Mouse (Mus musculus) testis, adult 2 months (tissue): ENCODE measurements around the gene Them5.

Experiments used
- CTCF ChIP-seq: fragments of 200-500 bp; IDR thresholded peaks from 2 replicates; pipeline ENCODE4 v1.5.1; 2012; ENCODE audit warnings: low read depth, mild to moderate bottlenecking, inconsistent platforms, low read length, moderate library complexity; ENCODE audit not compliant: control insufficient read depth, insufficient read depth, insufficient replicate concordance
- POLR2A ChIP-seq: fragments of 200-500 bp; IDR thresholded peaks from 2 replicates; pipeline ENCODE4 v1.6.1; 2012; ENCODE audit warnings: low read depth, mild to moderate bottlenecking, inconsistent platforms, low read length, moderate library complexity; ENCODE audit not compliant: control insufficient read depth

DNA sequence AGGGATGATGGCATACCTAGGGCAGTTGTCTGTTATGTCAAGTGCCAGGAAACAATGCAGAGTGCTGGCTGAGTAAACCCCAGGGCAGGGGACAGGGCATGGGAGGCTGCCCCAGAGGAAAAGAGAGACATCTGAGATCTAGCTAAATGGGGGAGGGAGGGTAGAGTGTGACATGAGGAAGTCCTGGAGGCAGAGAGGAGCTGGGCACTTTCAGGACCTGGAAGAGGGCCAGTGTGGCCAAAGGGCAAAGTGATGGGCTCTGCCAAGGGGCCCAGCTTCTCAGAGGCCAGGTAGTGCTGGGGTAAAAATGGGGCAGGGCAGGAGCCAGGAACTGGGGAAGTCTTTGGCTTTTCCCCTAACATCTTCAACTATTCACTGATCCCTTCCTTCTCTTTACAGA is 32.7 kb downstream of the Them5 start:
- TF ChIP-seq POLR2A (no peak), CTCF (no peak)
